Mouse (Mus musculus) forebrain, embryonic 15.5 days (tissue): ENCODE measurements around the gene Atp10a. TPM values are rescaled to one million over a fixed set of nuclear protein-coding genes. Genes with fewer than 3 reads are reported as not detected.
"Not testable (repeated sequence)": the region's sequence is repeated elsewhere in the genome, so short reads cannot be mapped to it uniquely, and the experiment has no call there.

ENCODE experiments used
- ATAC-seq: fragments of 200-750 bp; cut with Nextera tagmentation; replicated peaks from 2 replicates; pipeline ENCODE4 v1.8.0; 2017; ENCODE audit warnings: mild to moderate bottlenecking, moderate TSS enrichment, moderate library complexity
- H3K27ac ChIP-seq: fragments of 300-500 bp; sonication (generic); replicated peaks from 2 replicates; pipeline ENCODE4 v1.5.1; 2015; ENCODE audit warnings: mild to moderate bottlenecking, inconsistent platforms
- H3K27me3 ChIP-seq: fragments of 300-500 bp; sonication (generic); 2 replicates; pipeline ENCODE4 v1.6.1; 2015; ENCODE audit warnings: inconsistent platforms
- H3K36me3 ChIP-seq: fragments of 300-500 bp; sonication (generic); 2 replicates; pipeline ENCODE4 v1.6.1; 2015; ENCODE audit warnings: mild to moderate bottlenecking, inconsistent platforms
- H3K4me1 ChIP-seq: fragments of 300-500 bp; sonication (generic); 2 replicates; pipeline ENCODE4 v1.6.1; 2015; ENCODE audit warnings: inconsistent platforms
- H3K4me2 ChIP-seq: fragments of 300-500 bp; sonication (generic); replicated peaks from 2 replicates; pipeline ENCODE4 v1.6.1; 2015; ENCODE audit warnings: mild to moderate bottlenecking, inconsistent platforms
- H3K4me3 ChIP-seq: fragments of 300-500 bp; sonication (generic); 2 replicates; pipeline ENCODE4 v1.5.1; 2015; ENCODE audit warnings: mild to moderate bottlenecking, inconsistent platforms
- H3K9ac ChIP-seq: fragments of 300-500 bp; sonication (generic); replicated peaks from 2 replicates; pipeline ENCODE4 v1.6.1; 2015; ENCODE audit warnings: mild to moderate bottlenecking, inconsistent platforms
- H3K9me3 ChIP-seq: fragments of 300-500 bp; sonication (generic); 2 replicates; pipeline ENCODE4 v1.6.1; 2016; ENCODE audit warnings: inconsistent platforms
- WGBS: fragments of 180-500 bp; shearing (Covaris S2); methylation state at CpG from one replicate; pipeline ENCODE4 v1.1.7; 2015; ENCODE audit warnings: mixed read lengths; 5-methylcytosine and 5-hydroxymethylcytosine counted together
- polyA plus RNA-seq: library from polyadenylated mRNA; unstranded; fragments of >200 nt; fragmentation: Nextera tagmentation; extraction: Ambion mirVana; gene quantifications from 2 replicates; pipeline ENCODE4 v1.2.1, GENCODE M21; 2015

Atp10a gene
- polyA plus RNA-seq, 1 experiment from 2014 or later = 1.2 TPM

DNA sequence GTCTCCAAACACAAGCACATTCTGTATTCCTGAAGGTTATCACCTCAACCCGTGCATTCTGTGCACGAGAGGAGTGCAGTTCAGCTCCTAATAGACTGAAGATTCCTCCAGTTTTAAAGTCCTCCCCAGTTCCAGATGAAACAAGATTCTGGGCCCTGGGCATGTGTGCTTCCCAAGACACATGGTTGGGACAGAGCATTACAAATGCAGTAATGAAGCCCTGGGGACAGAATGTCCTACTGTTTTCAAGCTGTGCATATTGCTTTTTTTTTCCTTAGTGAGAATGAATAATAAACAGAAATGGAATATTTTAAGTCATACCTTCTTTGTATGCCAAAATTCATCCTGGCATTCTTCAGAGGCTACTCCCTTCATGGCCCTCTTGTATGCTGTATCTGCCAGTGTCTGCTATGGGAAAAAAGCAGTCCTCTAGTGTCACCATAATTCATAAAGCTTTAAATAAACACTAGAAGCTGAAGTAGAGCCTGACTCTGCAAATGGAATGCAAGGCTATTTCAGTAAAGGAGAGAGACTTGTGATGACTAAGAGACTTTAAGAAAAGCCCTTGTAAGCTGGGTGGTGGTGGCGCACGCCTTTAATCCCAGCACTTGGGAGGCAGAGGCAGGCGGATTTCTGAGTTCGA, 116.2 kb downstream of the Atp10a start:
- no peak overlapping the region for H3K4me3 ChIP-seq
- no peaks in the 10 kb centered on the region for H3K27me3 ChIP-seq
- no peak for ATAC-seq
- H3K9ac ChIP-seq = no peak overlapping the region
- no peak overlapping the region for H3K4me2 ChIP-seq
- H3K27ac ChIP-seq = no peak overlapping the region
- H3K36me3 ChIP-seq = no peaks in the 10 kb centered on the region
- WGBS = 89% methylated on average over 6 of the region's 6 CpGs
- H3K4me1 ChIP-seq = peaks cover 22% of the 10 kb centered on the region
- no peaks in the 10 kb centered on the region for H3K9me3 ChIP-seq

DNA sequence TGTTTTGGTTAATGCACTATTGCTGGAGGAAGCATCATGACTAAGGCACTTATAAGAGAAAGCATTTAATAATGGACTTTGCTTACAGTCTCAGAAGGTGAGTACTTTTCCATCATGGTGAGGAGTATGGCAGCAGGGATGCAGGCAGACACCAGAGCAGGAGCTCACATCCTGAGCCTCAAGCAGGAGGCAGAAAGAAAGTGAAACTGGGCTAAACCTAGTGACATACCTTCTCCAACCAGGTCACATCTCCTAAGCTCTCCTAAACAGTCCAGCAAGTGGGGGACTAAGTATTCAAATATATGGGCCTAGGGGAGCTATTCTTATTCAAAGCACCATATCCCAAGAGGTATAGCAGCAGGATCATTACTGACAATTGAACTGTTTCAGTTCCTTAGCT, 123.2 kb downstream of the Atp10a start:
- Histone ChIP-seq H3K4me2 (no peak overlapping the region), H3K9me3 (no peaks in the 10 kb centered on the region), H3K36me3 (no peaks in the 10 kb centered on the region), H3K27me3 (no peaks in the 10 kb centered on the region), H3K9ac (no peak overlapping the region), H3K4me1 (no peaks in the 10 kb centered on the region), H3K27ac (no peak overlapping the region), H3K4me3 (no peak overlapping the region)
- ATAC-seq = no peak

DNA sequence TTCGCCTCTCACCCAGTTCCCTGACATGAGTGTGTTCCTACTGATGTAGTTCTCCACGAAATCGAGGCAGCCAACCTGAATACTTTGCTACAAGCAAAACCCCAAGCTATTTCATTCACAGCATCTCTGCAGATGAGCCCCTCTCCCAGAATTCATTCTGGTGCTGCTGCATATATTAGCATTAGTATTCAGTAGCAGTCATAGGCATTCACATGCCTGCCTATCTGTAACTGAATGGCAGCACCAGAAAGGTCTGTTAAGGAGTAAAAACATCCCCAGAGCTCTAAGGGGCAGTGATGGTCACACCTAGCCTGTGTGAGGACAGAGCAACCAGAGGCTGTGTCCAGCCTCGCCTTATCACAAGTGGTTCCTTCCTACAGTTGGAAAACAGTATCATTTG, 131.0 kb downstream of the Atp10a start:
- H3K9me3 ChIP-seq = no peaks in the 10 kb centered on the region
- H3K9ac ChIP-seq = no peak overlapping the region
- H3K36me3 ChIP-seq = no peaks in the 10 kb centered on the region
- peak overlapping the region; percentile 63 for H3K27ac ChIP-seq
- no peak overlapping the region for H3K4me3 ChIP-seq
- peak; percentile 64 for ATAC-seq
- H3K4me1 ChIP-seq = peaks cover 26% of the 10 kb centered on the region
- WGBS = 64% methylated on average over 4 of the region's 4 CpGs
- H3K4me2 ChIP-seq = no peak overlapping the region
- no peaks in the 10 kb centered on the region for H3K27me3 ChIP-seq

DNA sequence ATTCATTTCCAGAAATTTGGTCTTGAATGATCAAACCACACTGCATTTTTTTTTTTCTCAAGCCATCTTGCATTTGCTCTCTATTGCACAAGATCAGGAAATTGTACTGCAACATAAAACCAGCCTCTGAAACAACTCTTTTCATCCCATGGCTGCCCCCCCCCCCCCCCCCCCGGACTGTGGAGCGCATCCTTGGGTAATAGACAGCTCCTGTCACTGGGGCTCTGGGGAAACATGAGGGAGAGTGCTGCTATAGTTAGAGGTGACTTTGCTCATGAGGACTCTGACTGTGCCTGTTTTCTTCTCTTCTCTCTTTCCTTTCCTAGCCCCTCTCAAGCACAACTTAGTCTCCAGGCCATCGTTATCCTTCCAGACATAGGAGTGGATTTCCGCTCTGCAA, 131.6 kb downstream of the Atp10a start:
- H3K36me3 ChIP-seq = no peaks in the 10 kb centered on the region
- H3K9me3 ChIP-seq = no peaks in the 10 kb centered on the region
- H3K9ac ChIP-seq = no peak overlapping the region
- no peak overlapping the region for H3K4me2 ChIP-seq
- H3K4me1 ChIP-seq = peaks cover 26% of the 10 kb centered on the region
- WGBS = 46% methylated on average over 4 of the region's 4 CpGs
- no peaks in the 10 kb centered on the region for H3K27me3 ChIP-seq
- H3K27ac ChIP-seq = peak overlapping the region; percentile 0; the same call in 1 of the 2 replicates
- H3K4me3 ChIP-seq = no peak overlapping the region
- no peak for ATAC-seq

DNA sequence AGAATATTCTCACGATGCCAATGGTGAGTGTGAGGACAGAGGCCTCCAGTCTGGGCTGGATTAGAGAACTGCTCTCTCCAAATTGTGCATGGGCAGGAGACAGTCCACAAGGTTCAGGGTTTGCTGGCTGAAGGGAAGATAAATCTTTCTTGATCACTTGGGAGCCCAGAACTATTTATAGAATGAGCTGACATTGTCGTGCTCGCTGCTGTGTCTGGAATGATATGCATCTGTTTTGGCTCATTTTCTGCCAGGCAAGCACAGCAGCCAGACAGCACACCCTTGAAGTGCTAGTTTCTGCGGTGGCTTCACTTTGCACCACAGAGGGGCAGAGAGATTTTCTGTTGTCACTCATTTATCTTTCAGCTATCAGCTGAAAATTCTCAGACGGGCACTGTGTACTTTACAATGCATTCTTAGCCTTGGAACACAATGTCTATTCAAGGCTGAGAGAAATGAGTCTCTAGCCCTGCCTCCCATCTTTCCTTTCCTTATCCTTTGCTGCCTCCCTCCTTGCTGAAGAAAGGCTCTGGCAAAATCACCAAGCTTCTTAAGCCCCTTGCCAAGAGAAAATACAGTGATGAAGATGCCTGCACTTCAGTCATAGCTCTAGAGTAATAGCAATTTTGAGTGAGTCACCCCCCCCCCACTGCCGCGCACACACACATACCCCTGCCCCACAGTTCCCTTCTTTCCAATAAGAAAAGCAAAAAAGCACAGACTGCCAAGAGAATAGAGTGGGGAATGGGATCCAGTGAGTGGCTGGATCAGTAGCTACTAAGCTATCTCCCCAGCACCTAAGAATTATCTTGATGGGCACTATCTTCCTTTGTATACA, 132.7 kb downstream of the Atp10a start:
- WGBS = 41% methylated on average over 7 of the region's 7 CpGs
- Histone ChIP-seq H3K9me3 (no peaks in the 10 kb centered on the region), H3K4me1 (peaks cover 26% of the 10 kb centered on the region), H3K27me3 (no peaks in the 10 kb centered on the region), H3K27ac (peak overlapping the region; percentile 69), H3K36me3 (no peaks in the 10 kb centered on the region), H3K9ac (no peak overlapping the region), H3K4me2 (no peak overlapping the region), H3K4me3 (no peak overlapping the region)
- ATAC-seq = peak; percentile 55

DNA sequence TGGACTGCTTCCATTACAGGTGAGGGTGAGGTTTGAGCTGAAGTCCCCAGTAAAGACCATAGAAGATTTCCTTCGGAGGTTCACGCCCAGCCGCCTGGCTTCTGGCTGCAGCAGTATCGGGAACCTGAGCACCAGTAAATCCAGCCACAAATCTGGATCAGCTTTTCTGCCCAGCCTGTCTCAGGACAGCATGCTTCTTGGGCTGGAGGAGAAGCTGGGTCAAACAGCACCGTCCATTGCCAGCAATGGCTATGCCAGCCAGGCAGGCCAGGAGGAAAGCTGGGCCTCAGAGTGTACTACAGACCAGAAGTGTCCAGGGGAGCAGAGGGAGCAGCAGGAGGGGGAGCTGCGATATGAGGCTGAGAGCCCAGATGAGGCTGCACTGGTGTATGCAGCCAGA, 141.3 kb downstream of the Atp10a start:
- ATAC-seq = no peak
- Histone ChIP-seq H3K4me3 (no peak overlapping the region), H3K4me1 (no peaks in the 10 kb centered on the region), H3K9ac (no peak overlapping the region), H3K27ac (no peak overlapping the region), H3K36me3 (no peaks in the 10 kb centered on the region), H3K9me3 (no peaks in the 10 kb centered on the region), H3K27me3 (no peaks in the 10 kb centered on the region), H3K4me2 (no peak overlapping the region)
- 93% methylated on average over 6 of the region's 6 CpGs for WGBS

DNA sequence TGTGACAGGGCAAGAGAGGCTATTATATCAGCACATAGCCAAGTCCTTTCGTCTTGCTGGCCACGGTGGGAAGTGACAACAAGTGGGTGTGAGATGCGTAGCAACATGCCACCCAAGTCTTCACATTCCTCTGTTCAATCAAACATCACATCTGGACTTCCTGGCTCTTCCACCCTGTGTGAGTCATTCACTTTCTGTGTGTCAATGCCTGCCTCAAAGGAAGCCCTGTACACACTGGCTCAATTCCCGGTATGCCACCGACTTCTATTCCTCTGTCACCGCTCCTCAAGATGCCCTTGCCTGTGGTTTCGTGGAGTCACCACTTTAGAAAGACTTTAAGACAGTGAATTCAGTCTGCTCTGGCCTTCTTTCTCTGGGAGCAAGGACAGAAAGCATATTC, 144.9 kb downstream of the Atp10a start:
- no peak for ATAC-seq
- Histone ChIP-seq H3K9ac (no peak overlapping the region), H3K9me3 (no peaks in the 10 kb centered on the region), H3K27ac (no peak overlapping the region), H3K4me3 (no peak overlapping the region), H3K4me2 (no peak overlapping the region), H3K4me1 (no peaks in the 10 kb centered on the region), H3K36me3 (no peaks in the 10 kb centered on the region), H3K27me3 (no peaks in the 10 kb centered on the region)
- 85% methylated on average over 7 of the region's 7 CpGs for WGBS

DNA sequence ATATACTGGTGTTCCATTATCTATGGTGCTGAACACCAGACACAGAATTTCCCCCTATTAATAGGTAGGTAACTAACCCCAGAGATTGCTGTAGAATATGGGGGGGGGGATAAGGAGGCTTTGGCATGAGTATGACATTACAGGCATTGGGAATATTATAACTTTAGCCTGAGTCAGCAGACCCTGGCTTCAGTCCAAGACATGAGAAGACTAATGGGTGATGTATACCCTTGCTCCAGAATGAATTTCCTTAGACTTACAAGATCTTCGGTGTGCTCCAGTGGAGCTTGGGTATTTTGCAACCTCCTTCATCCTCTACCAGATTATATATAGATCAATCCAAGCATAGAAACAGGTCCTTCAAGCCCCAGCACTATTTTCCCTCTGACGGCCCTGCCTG, 145.8 kb downstream of the Atp10a start:
- Histone ChIP-seq H3K4me3 (no peak overlapping the region), H3K27ac (no peak overlapping the region), H3K9ac (no peak overlapping the region), H3K36me3 (no peaks in the 10 kb centered on the region), H3K27me3 (no peaks in the 10 kb centered on the region), H3K4me1 (no peaks in the 10 kb centered on the region), H3K9me3 (no peaks in the 10 kb centered on the region), H3K4me2 (no peak overlapping the region)
- 93% methylated on average over 2 of the region's 2 CpGs for WGBS
- ATAC-seq = no peak

DNA sequence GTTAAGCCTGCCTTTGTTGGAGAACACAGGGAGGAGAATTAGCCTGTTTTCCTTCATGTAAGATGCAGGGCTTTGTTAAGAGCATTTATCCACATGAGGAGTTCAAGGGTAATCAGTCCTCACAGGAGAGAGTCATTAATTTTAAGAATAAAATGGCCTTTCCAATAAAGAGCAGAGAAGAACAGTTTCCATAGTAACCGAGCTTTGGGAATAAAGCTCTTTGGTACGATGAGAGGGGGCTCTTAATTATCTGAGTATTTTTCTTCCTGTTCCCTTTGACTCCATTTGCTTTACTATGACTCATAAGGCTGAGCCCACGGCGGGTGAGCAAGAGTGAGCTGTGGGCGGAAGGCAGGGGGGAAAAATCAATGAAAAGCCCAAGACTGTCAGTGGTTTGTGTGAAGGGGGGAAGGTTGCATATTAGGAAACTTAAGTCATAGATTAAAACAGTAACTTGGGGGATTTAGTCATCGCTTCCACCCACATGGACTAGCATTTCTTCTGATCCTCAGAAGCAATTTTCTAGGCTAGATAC, 166.2 kb downstream of the Atp10a start:
- Histone ChIP-seq H3K27ac (peak overlapping the region; percentile 48; the same call in 1 of the 2 replicates), H3K9ac (no peak overlapping the region), H3K4me1 (peaks cover 10% of the 10 kb centered on the region), H3K36me3 (no peaks in the 10 kb centered on the region), H3K27me3 (no peaks in the 10 kb centered on the region), H3K9me3 (no peaks in the 10 kb centered on the region), H3K4me2 (no peak overlapping the region), H3K4me3 (no peak overlapping the region)
- WGBS = 7% methylated on average over 6 of the region's 6 CpGs
- ATAC-seq = peak; percentile 88

DNA sequence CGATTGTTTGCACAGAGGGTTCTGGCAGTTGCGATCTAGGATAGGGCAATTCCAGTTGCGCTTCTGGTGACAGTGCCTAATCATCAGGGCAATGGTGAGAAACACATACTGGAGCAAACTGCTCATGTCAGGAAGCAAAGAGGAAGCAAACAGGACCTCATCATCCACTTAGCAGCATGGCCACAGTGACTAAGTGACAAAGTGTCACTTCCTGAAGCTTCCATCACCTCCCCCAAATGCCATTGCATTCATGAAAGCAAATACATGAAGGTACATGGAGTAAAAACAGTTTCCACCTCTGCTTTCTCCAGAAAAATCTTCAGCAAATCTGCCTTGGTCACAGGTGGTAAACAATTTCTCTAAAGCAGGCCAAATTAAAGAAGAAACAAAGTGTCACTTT, 168.7 kb downstream of the Atp10a start:
- no peak overlapping the region for H3K9ac ChIP-seq
- no peaks in the 10 kb centered on the region for H3K9me3 ChIP-seq
- no peak overlapping the region for H3K27ac ChIP-seq
- ATAC-seq = no peak
- H3K4me3 ChIP-seq = no peak overlapping the region
- H3K27me3 ChIP-seq = no peaks in the 10 kb centered on the region
- H3K4me2 ChIP-seq = no peak overlapping the region
- peaks cover 10% of the 10 kb centered on the region for H3K4me1 ChIP-seq
- H3K36me3 ChIP-seq = no peaks in the 10 kb centered on the region
- WGBS = 89% methylated on average over 3 of the region's 3 CpGs

DNA sequence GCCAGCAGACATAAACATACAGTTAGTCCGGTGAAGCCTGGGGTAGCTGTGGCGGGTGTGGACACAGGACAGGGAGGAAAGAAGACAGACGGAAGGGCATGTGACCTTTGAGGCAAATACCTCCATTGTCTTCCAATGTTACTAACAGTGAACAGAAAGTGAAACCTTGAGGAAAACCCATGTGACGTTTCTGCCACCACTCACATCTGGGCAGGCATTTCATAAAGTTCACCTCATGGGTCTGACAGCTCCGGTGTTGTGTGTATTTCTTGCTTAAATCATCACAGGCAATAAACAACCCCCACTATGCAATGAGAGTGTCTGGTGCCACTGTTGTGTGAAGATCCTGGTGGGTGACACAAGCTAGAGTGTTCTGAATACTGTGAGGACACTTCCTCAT, 173.1 kb downstream of the Atp10a start:
- Histone ChIP-seq H3K36me3 (no peaks in the 10 kb centered on the region), H3K4me1 (no peaks in the 10 kb centered on the region), H3K27ac (no peak overlapping the region), H3K9me3 (no peaks in the 10 kb centered on the region), H3K9ac (no peak overlapping the region), H3K4me3 (no peak overlapping the region), H3K27me3 (no peaks in the 10 kb centered on the region), H3K4me2 (no peak overlapping the region)
- 80% methylated on average over 5 of the region's 5 CpGs for WGBS
- no peak for ATAC-seq

DNA sequence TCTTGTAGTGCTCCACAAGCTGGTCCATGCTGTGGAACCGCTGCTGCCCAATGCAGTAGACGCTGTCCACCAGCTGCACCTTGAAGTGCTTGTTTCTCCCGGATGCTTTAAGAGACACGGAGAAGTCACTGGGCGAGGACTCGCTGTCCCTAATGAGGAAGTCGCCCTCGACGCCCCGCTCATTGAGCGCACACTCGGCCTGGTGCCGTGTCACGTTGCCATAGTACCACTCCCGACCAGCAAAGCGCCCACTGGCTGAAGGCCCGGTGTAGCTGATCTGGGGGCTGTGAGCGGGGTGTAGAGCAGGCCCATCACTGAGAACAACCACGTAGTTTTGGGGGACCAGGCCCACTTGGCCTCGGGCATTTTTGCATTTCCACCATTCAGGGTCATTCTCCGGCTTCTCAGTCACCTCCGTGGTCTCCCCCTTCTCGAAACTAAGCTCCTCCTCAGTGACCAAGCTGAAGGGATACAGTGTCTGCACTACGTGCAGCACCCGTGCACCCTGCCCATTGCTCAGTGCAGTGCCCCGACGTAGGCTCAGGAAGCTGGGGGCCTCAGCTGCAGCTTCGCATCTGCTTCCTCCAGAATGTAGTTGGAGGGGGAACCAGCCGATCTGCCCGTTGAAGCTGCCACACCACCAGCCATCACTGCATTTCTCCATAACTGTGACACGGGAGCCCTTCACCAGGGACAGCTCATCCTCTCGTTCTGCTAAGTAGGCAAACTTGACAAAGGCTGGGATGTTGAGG, 181.1 kb downstream of the Atp10a start:
- 96% methylated on average over 32 of the region's 32 CpGs for WGBS
- not testable (repeated sequence) for H3K36me3 ChIP-seq, H3K9me3 ChIP-seq, H3K4me2 ChIP-seq, H3K4me3 ChIP-seq, H3K4me1 ChIP-seq, H3K9ac ChIP-seq, H3K27ac ChIP-seq, H3K27me3 ChIP-seq
- 0 out of 2 replicates have a peak, but pooled peaks have one; percentile 35 for ATAC-seq
